Mouse (Mus musculus): Measurements from ENCODE around the gene Me3. TPM values are rescaled to one million over a fixed set of nuclear protein-coding genes. Genes with fewer than 3 reads are reported as not detected.

Me3 gene
- polyA plus RNA-seq, 1 experiment from 2014 or later, result 3.6 TPM

- ATAC-seq, result no peak
Measured at GRCm38 (mm10) chr7:89802447-89802846, 170.3 kb downstream of the Me3 start.

GRCm38 (mm10) chr7:89803966-89804365 is 171.8 kb downstream of the Me3 start:
- no peaks in the 10 kb centered on the region for H3K27me3 ChIP-seq (replicated peaks)
- no peak overlapping the region for H3K27ac ChIP-seq
- no peak overlapping the region for H3K9ac ChIP-seq
- no peak for ATAC-seq
- H3K4me3 ChIP-seq (replicated peaks), result no peak overlapping the region
- no peaks in the 10 kb centered on the region for H3K4me1 ChIP-seq (replicated peaks)
- 82% methylated on average over 4 of the region's 4 CpGs for WGBS
- H3K9me3 ChIP-seq, result no peaks in the 10 kb centered on the region
- no peaks in the 10 kb centered on the region for H3K36me3 ChIP-seq
- no peak overlapping the region for H3K4me2 ChIP-seq (replicated peaks)

More at GRCm38 (mm10) chr7:89802447-89802846, 170.3 kb downstream of the Me3 start:
- Histone ChIP-seq H3K9ac (no peak overlapping the region), H3K4me1 (replicated peaks) (no peaks in the 10 kb centered on the region), H3K27ac (no peak overlapping the region), H3K27me3 (replicated peaks) (no peaks in the 10 kb centered on the region), H3K4me2 (replicated peaks) (no peak overlapping the region), H3K4me3 (replicated peaks) (no peak overlapping the region), H3K9me3 (no peaks in the 10 kb centered on the region), H3K36me3 (no peaks in the 10 kb centered on the region)
- 49% methylated on average over 3 of the region's 3 CpGs for WGBS

GRCm38 (mm10) chr7:89809400-89809799 is 177.2 kb downstream of the Me3 start:
- no peak overlapping the region for H3K9ac ChIP-seq
- no peaks in the 10 kb centered on the region for H3K36me3 ChIP-seq
- 59% methylated on average over 2 of the region's 2 CpGs for WGBS
- no peak overlapping the region for H3K4me3 ChIP-seq (replicated peaks)
- H3K27me3 ChIP-seq (replicated peaks), result no peaks in the 10 kb centered on the region
- no peak overlapping the region for H3K4me2 ChIP-seq (replicated peaks)
- no peak for ATAC-seq
- H3K4me1 ChIP-seq (replicated peaks), result no peaks in the 10 kb centered on the region
- H3K27ac ChIP-seq, result no peak overlapping the region
- H3K9me3 ChIP-seq, result no peaks in the 10 kb centered on the region

GRCm38 (mm10) chr7:89828436-89829065 is 196.4 kb downstream of the Me3 start:
- no peak for ATAC-seq
- Histone ChIP-seq H3K4me3 (replicated peaks) (no peak overlapping the region), H3K4me1 (replicated peaks) (peaks cover 6% of the 10 kb centered on the region; the same call in 1 of the 2 replicates), H3K27me3 (replicated peaks) (no peaks in the 10 kb centered on the region), H3K36me3 (no peaks in the 10 kb centered on the region), H3K9me3 (no peaks in the 10 kb centered on the region), H3K27ac (no peak overlapping the region; the same call in 1 of the 2 replicates), H3K4me2 (replicated peaks) (no peak overlapping the region), H3K9ac (no peak overlapping the region)
- WGBS, result 61% methylated on average over 4 of the region's 4 CpGs

- WGBS, result 52% methylated on average over 7 of the region's 7 CpGs
- Histone ChIP-seq H3K9me3 (no peaks in the 10 kb centered on the region), H3K4me2 (replicated peaks) (no peak overlapping the region), H3K27me3 (replicated peaks) (no peaks in the 10 kb centered on the region), H3K4me3 (replicated peaks) (no peak overlapping the region), H3K4me1 (replicated peaks) (peaks cover 6% of the 10 kb centered on the region; the same call in 1 of the 2 replicates), H3K27ac (no peak overlapping the region), H3K36me3 (no peaks in the 10 kb centered on the region), H3K9ac (no peak overlapping the region)
- ATAC-seq, result peak; percentile 65
Measured at GRCm38 (mm10) chr7:89829201-89829600, 197.0 kb downstream of the Me3 start.

GRCm38 (mm10) chr7:89833521-89833920 is 201.3 kb downstream of the Me3 start:
- WGBS, result 91% methylated on average over 8 of the region's 8 CpGs
- no peaks in the 10 kb centered on the region for H3K36me3 ChIP-seq
- H3K4me3 ChIP-seq (replicated peaks), result no peak overlapping the region
- H3K27me3 ChIP-seq (replicated peaks), result no peaks in the 10 kb centered on the region
- H3K9me3 ChIP-seq, result no peaks in the 10 kb centered on the region
- H3K27ac ChIP-seq, result no peak overlapping the region
- no peak for ATAC-seq
- H3K9ac ChIP-seq, result no peak overlapping the region
- H3K4me1 ChIP-seq (replicated peaks), result peaks cover 6% of the 10 kb centered on the region; the same call in 1 of the 2 replicates
- no peak overlapping the region for H3K4me2 ChIP-seq (replicated peaks)

GRCm38 (mm10) chr7:89835566-89835965 is 203.4 kb downstream of the Me3 start:
- WGBS, result 71% methylated on average over 8 of the region's 8 CpGs
- 0 out of 2 replicates have a peak, but pooled peaks cover 4% of the 10 kb centered on the region for H3K4me1 ChIP-seq (replicated peaks)
- H3K36me3 ChIP-seq, result no peaks in the 10 kb centered on the region
- ATAC-seq, result no peak
- H3K27me3 ChIP-seq (replicated peaks), result no peaks in the 10 kb centered on the region
- H3K9me3 ChIP-seq, result no peaks in the 10 kb centered on the region
- no peak overlapping the region for H3K27ac ChIP-seq
- H3K4me3 ChIP-seq (replicated peaks), result no peak overlapping the region
- no peak overlapping the region for H3K9ac ChIP-seq
- H3K4me2 ChIP-seq (replicated peaks), result no peak overlapping the region

- WGBS, result 95% methylated on average over 7 of the region's 7 CpGs
Measured at GRCm38 (mm10) chr7:89836676-89837075, 204.5 kb downstream of the Me3 start.

GRCm38 (mm10) chr7:89837841-89838240 is 205.6 kb downstream of the Me3 start:
- no peak overlapping the region for H3K4me2 ChIP-seq (replicated peaks)
- no peaks in the 10 kb centered on the region for H3K27me3 ChIP-seq (replicated peaks)
- ATAC-seq, result no peak
- no peaks in the 10 kb centered on the region for H3K9me3 ChIP-seq
- H3K4me3 ChIP-seq (replicated peaks), result no peak overlapping the region
- H3K4me1 ChIP-seq (replicated peaks), result peaks cover 7% of the 10 kb centered on the region; the same call in 1 of the 2 replicates
- no peaks in the 10 kb centered on the region for H3K36me3 ChIP-seq
- WGBS, result 61% methylated on average over 4 of the region's 4 CpGs
- no peak overlapping the region for H3K9ac ChIP-seq
- no peak overlapping the region for H3K27ac ChIP-seq

More at GRCm38 (mm10) chr7:89836676-89837075, 204.5 kb downstream of the Me3 start:
- Histone ChIP-seq H3K4me2 (replicated peaks) (no peak overlapping the region), H3K9me3 (no peaks in the 10 kb centered on the region), H3K4me1 (replicated peaks) (peaks cover 7% of the 10 kb centered on the region; the same call in 1 of the 2 replicates), H3K36me3 (no peaks in the 10 kb centered on the region), H3K27me3 (replicated peaks) (no peaks in the 10 kb centered on the region), H3K27ac (no peak overlapping the region), H3K9ac (no peak overlapping the region), H3K4me3 (replicated peaks) (no peak overlapping the region)
- ATAC-seq, result no peak

- Histone ChIP-seq H3K4me1 (replicated peaks) (peaks cover 7% of the 10 kb centered on the region; the same call in 1 of the 2 replicates), H3K9me3 (no peaks in the 10 kb centered on the region), H3K4me2 (replicated peaks) (no peak overlapping the region), H3K9ac (no peak overlapping the region), H3K27ac (no peak overlapping the region), H3K36me3 (no peaks in the 10 kb centered on the region), H3K27me3 (replicated peaks) (no peaks in the 10 kb centered on the region), H3K4me3 (replicated peaks) (no peak overlapping the region)
- WGBS, result 57% methylated on average over 8 of the region's 8 CpGs
- ATAC-seq, result no peak
Measured at GRCm38 (mm10) chr7:89839721-89840120, 207.5 kb downstream of the Me3 start.

- 35% methylated on average over 15 of the region's 15 CpGs for WGBS
Measured at GRCm38 (mm10) chr7:89841670-89842403, 209.6 kb downstream of the Me3 start.

GRCm38 (mm10) chr7:89842404-89842715 is 210.2 kb downstream of the Me3 start:
- Histone ChIP-seq H3K9ac (no peak overlapping the region), H3K4me3 (replicated peaks) (no peak overlapping the region), H3K36me3 (no peaks in the 10 kb centered on the region), H3K4me2 (replicated peaks) (no peak overlapping the region), H3K27ac (no peak overlapping the region), H3K9me3 (no peaks in the 10 kb centered on the region), H3K4me1 (replicated peaks) (peaks cover 7% of the 10 kb centered on the region; the same call in 1 of the 2 replicates), H3K27me3 (replicated peaks) (no peaks in the 10 kb centered on the region)
- WGBS, result 90% methylated on average over 5 of the region's 5 CpGs
- ATAC-seq, result no peak

More at GRCm38 (mm10) chr7:89841670-89842403, 209.6 kb downstream of the Me3 start:
- ATAC-seq, result peak; percentile 82
- H3K27me3 ChIP-seq (replicated peaks), result no peaks in the 10 kb centered on the region
- no peaks in the 10 kb centered on the region for H3K9me3 ChIP-seq
- H3K27ac ChIP-seq, result no peak overlapping the region
- no peaks in the 10 kb centered on the region for H3K36me3 ChIP-seq
- H3K9ac ChIP-seq, result no peak overlapping the region
- H3K4me2 ChIP-seq (replicated peaks), result no peak overlapping the region
- H3K4me1 ChIP-seq (replicated peaks), result peaks cover 7% of the 10 kb centered on the region; the same call in 1 of the 2 replicates
- H3K4me3 ChIP-seq (replicated peaks), result no peak overlapping the region
